Mouse (Mus musculus) forebrain, embryonic 14.5 days (tissue): ENCODE measurements at regions not wholly inside any gene's neighbourhood (a gene's known extent, or its start where the extent isn't known, plus 50 kb on each side); places are given as distances from the start of the nearest gene placed in this dataset.

Source experiments
- ATAC-seq: fragments of 200-750 bp; cut with Nextera tagmentation; 2 replicates; pipeline ENCODE4 v1.8.0; 2017; ENCODE audit warnings: mild to moderate bottlenecking, moderate library complexity
- DNase-seq: peaks from one replicate; pipeline ENCODE4 v3.0.0-alpha.2; 2015; ENCODE audit warnings: low spot score
- H3K27ac ChIP-seq: fragments of 300-500 bp; sonication (generic); 2 replicates; pipeline ENCODE4 v1.5.1; 2014; ENCODE audit warnings: low read depth, mild to moderate bottlenecking, control low read depth, low read length, moderate library complexity
- H3K27me3 ChIP-seq: fragments of 300-500 bp; sonication (generic); replicated peaks from 2 replicates; pipeline ENCODE4 v1.6.1; 2014; ENCODE audit warnings: low read length, control low read depth, mixed read lengths; ENCODE audit not compliant: control insufficient read depth, insufficient read depth
- H3K36me3 ChIP-seq: fragments of 300-500 bp; sonication (generic); 2 replicates; pipeline ENCODE4 v1.6.1; 2014; ENCODE audit warnings: low read length, control low read depth; ENCODE audit not compliant: control insufficient read depth, insufficient read depth
- H3K4me1 ChIP-seq: fragments of 300-500 bp; sonication (generic); 2 replicates; pipeline ENCODE4 v1.6.1; 2014; ENCODE audit warnings: antibody characterized with exemption, low read length, control low read depth; ENCODE audit not compliant: control insufficient read depth, insufficient read depth
- H3K4me2 ChIP-seq: fragments of 300-500 bp; sonication (generic); 2 replicates; pipeline ENCODE4 v1.6.1; 2014; ENCODE audit warnings: mild to moderate bottlenecking, control low read depth, low read length
- H3K4me3 ChIP-seq: fragments of 300-500 bp; sonication (generic); 2 replicates; pipeline ENCODE4 v1.5.1; 2014; ENCODE audit warnings: low read depth, low read length, control low read depth
- H3K9ac ChIP-seq: fragments of 300-500 bp; sonication (generic); 2 replicates; pipeline ENCODE4 v1.6.1; 2014; ENCODE audit warnings: mild to moderate bottlenecking, low read length, control low read depth, moderate library complexity
- H3K9me3 ChIP-seq: fragments of 300-500 bp; sonication (generic); replicated peaks from 2 replicates; pipeline ENCODE4 v1.6.1; 2016; ENCODE audit warnings: low read length, control low read depth, mixed read lengths; ENCODE audit not compliant: control insufficient read depth
- WGBS: fragments of 180-500 bp; shearing (Covaris S2); extraction: QIAGEN DNeasy Blood & Tissue Kit; methylation state at CpG from one replicate; pipeline ENCODE4 v1.1.7; 2014; 5-methylcytosine and 5-hydroxymethylcytosine counted together

GRCm38 (mm10) chr16:15196855-15197254 lies 120.4 kb upstream of the Gm21897 start:
- DNase-seq (no peak), ATAC-seq (no peak)

DNA sequence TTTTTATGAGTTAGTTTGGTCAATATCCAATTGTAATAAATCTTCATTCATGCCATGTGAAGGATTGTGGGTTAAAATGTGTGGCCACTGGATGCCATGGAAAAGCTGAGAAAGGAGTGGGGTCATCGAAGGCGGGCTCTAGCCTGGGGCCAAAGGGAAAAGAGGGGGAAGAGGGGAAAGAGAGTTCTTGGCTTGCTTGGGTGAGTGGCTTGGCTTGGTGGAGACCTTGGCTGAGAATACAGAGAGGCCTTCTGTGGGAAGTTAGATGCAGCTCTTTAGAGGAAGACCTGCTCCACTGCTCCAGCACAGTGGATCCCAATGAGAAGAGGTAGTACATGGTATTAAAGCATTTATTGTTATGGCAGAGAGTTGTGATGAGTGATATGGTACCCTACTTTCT lies 101.3 kb upstream of the Gm21897 start:
- no peak overlapping the region for H3K27ac ChIP-seq
- DNase-seq (no peak), ATAC-seq (no peak)
- H3K9me3 ChIP-seq: no peaks in the 10 kb centered on the region
- no peaks in the 10 kb centered on the region for H3K27me3 ChIP-seq
- H3K4me3 ChIP-seq: no peak overlapping the region
- H3K4me1 ChIP-seq: no peaks in the 10 kb centered on the region
- no peak overlapping the region for H3K9ac ChIP-seq
- no peak overlapping the region for H3K4me2 ChIP-seq
- no peaks in the 10 kb centered on the region for H3K36me3 ChIP-seq
- WGBS: 95% methylated on average over 2 of the region's 2 CpGs

More at GRCm38 (mm10) chr16:15196855-15197254, 120.4 kb upstream of the Gm21897 start:
- no peaks in the 10 kb centered on the region for H3K36me3 ChIP-seq
- H3K27ac ChIP-seq: no peak overlapping the region
- H3K27me3 ChIP-seq: no peaks in the 10 kb centered on the region
- no peak overlapping the region for H3K4me2 ChIP-seq
- H3K9me3 ChIP-seq: no peaks in the 10 kb centered on the region
- H3K4me3 ChIP-seq: no peak overlapping the region
- H3K4me1 ChIP-seq: no peaks in the 10 kb centered on the region
- H3K9ac ChIP-seq: no peak overlapping the region

- Histone ChIP-seq H3K27ac (no peak overlapping the region), H3K9me3 (no peaks in the 10 kb centered on the region), H3K36me3 (no peaks in the 10 kb centered on the region), H3K4me3 (no peak overlapping the region), H3K27me3 (no peaks in the 10 kb centered on the region), H3K4me1 (no peaks in the 10 kb centered on the region), H3K4me2 (no peak overlapping the region), H3K9ac (no peak overlapping the region)
- ATAC-seq: no peak
- WGBS: 73% methylated on average over 4 of the region's 4 CpGs
- no peak for DNase-seq
Measured at GRCm38 (mm10) chr16:15220961-15221547, 96.2 kb upstream of the Gm21897 start.

GRCm38 (mm10) chr16:15237836-15238235 lies 79.4 kb upstream of the Gm21897 start:
- Histone ChIP-seq H3K27ac (no peak overlapping the region), H3K9me3 (no peaks in the 10 kb centered on the region), H3K9ac (no peak overlapping the region), H3K27me3 (no peaks in the 10 kb centered on the region), H3K4me2 (no peak overlapping the region), H3K36me3 (no peaks in the 10 kb centered on the region), H3K4me3 (no peak overlapping the region), H3K4me1 (no peaks in the 10 kb centered on the region)
- DNase-seq (no peak), ATAC-seq (no peak)

DNA sequence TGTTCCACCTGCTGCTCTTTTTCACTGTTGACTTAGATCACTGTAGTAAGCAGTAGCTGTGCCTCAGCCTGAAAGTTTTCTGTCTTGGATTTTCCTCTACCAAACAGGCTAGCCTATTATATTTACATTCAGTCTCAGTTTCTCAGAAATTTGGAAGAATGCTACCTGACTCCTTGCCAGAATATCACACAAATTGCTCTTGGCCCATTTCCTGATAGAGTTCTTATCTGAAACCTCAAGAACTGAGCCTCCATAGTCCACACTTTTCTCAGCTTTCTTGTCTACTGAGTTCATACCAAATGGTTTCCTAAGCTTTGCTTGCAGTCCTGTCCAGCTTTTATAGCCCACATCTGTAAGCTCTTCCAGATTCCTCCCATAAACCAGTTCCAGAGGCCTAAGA lies 78.8 kb upstream of the Gm21897 start:
- Histone ChIP-seq H3K36me3 (no peaks in the 10 kb centered on the region), H3K4me1 (no peaks in the 10 kb centered on the region), H3K27me3 (no peaks in the 10 kb centered on the region), H3K9me3 (no peaks in the 10 kb centered on the region), H3K4me3 (no peak overlapping the region), H3K9ac (no peak overlapping the region), H3K4me2 (no peak overlapping the region), H3K27ac (no peak overlapping the region)
- no peak for DNase-seq
- ATAC-seq: no peak

- DNase-seq (no peak), ATAC-seq (no peak)
- Histone ChIP-seq H3K4me3 (no peak overlapping the region), H3K27ac (no peak overlapping the region), H3K9ac (no peak overlapping the region), H3K4me1 (no peaks in the 10 kb centered on the region), H3K9me3 (no peaks in the 10 kb centered on the region), H3K27me3 (no peaks in the 10 kb centered on the region), H3K36me3 (no peaks in the 10 kb centered on the region), H3K4me2 (no peak overlapping the region)
Measured at GRCm38 (mm10) chr16:15250186-15250585, 67.1 kb upstream of the Gm21897 start.

GRCm38 (mm10) chr16:15251686-15252085 lies 65.6 kb upstream of the Gm21897 start:
- Histone ChIP-seq H3K27me3 (no peaks in the 10 kb centered on the region), H3K4me3 (no peak overlapping the region), H3K27ac (no peak overlapping the region), H3K36me3 (no peaks in the 10 kb centered on the region), H3K9me3 (no peaks in the 10 kb centered on the region), H3K4me2 (no peak overlapping the region), H3K4me1 (no peaks in the 10 kb centered on the region), H3K9ac (no peak overlapping the region)
- DNase-seq (no peak), ATAC-seq (no peak)
- WGBS: 80% methylated on average over 2 of the region's 2 CpGs

- no peaks in the 10 kb centered on the region for H3K4me1 ChIP-seq
- no peaks in the 10 kb centered on the region for H3K27me3 ChIP-seq
- no peak for ATAC-seq
- H3K9ac ChIP-seq: no peak overlapping the region
- H3K27ac ChIP-seq: no peak overlapping the region
- no peak for DNase-seq
- no peak overlapping the region for H3K4me2 ChIP-seq
- 84% methylated on average over 6 of the region's 6 CpGs for WGBS
- H3K9me3 ChIP-seq: no peaks in the 10 kb centered on the region
- H3K4me3 ChIP-seq: no peak overlapping the region
- no peaks in the 10 kb centered on the region for H3K36me3 ChIP-seq
Measured at GRCm38 (mm10) chr16:15252666-15253347, 64.5 kb upstream of the Gm21897 start.

DNA sequence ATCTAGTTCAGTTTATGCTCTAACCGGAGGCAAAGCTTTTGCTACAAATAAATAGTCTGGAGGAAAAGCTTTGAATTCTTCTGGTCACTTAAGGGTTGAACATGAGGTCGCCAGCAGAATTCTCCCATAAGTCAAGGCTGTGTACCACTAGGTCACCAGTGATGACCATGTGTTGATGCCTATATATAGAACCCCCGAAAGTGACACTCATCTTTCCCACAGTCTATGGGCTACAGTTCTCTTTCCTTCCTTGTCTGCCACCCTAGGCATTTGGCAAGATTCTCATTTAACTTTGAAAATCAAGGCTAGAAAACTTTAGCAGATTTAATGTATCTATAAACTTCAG lies 63.9 kb upstream of the Gm21897 start:
- Histone ChIP-seq H3K4me2 (no peak overlapping the region), H3K36me3 (no peaks in the 10 kb centered on the region), H3K4me1 (no peaks in the 10 kb centered on the region), H3K27ac (no peak overlapping the region), H3K9ac (no peak overlapping the region), H3K27me3 (no peaks in the 10 kb centered on the region), H3K9me3 (no peaks in the 10 kb centered on the region), H3K4me3 (no peak overlapping the region)
- 82% methylated on average over 3 of the region's 3 CpGs for WGBS
- DNase-seq (no peak), ATAC-seq (no peak)
